Mouse (Mus musculus): ENCODE measurements around the gene Triap1. TPM values are rescaled to one million over a fixed set of nuclear protein-coding genes. Genes with fewer than 3 reads are reported as not detected.

Triap1 gene
- total and polyA plus RNA-seq, 3 experiments, result 59.2 to 63.2 TPM; not detected in 1

DNA sequence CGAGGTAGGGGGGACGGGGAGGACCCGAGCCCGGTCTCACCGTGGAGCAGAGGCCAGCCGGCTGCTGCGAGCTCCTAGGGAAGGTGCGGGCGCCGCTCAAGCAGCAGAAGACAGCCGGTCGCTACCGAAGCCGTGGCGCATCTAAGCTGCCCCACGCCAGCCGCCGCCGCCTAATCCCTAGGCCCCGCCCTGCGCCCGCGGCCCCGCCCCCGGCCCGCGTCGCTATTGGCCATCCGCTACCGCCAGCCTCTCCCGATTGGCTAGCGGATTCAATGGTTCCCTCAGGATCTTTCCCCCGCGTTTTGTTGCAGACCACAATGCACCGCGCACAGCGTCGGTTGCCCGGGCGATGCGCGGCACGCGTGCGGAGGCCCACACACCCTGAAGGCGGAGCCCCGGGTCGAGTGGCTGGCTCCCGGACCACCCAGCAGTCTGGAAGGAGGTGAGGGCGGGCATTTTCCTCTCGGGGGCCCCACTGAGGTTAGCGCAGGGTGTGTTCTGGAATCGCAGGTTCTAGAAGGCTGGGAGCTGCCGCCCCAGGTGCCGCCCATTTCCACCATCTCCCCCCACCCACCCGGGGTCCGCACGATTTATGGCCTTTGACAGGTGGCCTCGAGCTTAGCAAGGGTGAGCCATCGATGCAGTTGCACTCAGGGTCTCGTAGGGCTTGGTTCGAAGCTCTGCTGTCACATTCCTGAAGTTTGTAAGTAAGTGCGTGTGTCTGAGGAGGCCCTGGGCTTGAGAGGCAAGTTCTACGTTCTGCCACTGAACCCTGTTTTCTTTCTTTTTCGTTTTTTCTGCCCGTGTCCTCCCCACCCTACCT is 40.0 kb upstream of the Triap1 start, which contains the start of gene Dynll1 (continued):
- TF ChIP-seq EP300 (IDR thresholded peaks at IDR 0.05; ENCODE audit: low read depth in 1 of 2, low read length in 2 of 2) (peak in 1 of 2 experiments; percentile 1; a peak in 1 of 4 replicates), NRF1 (IDR thresholded peaks at IDR 0.05; ENCODE audit: insufficient read depth, low read depth, low read length, poor library complexity, severe bottlenecking) (peak; percentile 59; the same call in 1 of the 2 replicates), RAD21 (IDR thresholded peaks at IDR 0.05; ENCODE audit: low read depth, low read length) (no peak), POLR2AphosphoS5 (IDR thresholded peaks at IDR 0.05; ENCODE audit: borderline replicate concordance, low read depth, low read length) (0 out of 2 replicates have a peak, but pooled peaks have one; percentile 58)

DNA sequence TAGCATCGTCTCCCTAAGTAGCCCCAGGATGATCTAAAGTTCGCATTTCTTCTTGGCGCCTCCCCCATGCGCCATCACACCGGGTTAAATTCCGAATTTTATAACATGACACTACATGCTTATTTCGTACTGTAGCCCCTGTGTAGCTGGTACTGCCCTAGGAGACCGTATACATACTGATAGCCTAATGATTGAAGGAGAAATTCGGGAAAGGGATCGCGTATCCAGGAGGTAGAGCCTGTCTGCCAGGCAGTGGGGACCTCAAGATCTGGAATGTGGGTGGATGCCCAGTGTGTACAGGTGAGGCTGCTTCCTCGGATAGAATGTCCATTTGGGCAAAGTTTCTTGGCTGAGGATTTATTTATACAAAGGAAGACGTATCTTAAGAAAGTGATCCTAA is 39.4 kb upstream of the Triap1 start:
- H3K9me3 ChIP-seq (replicated peaks; ENCODE audit: insufficient read depth, low read length), result no peaks in the 10 kb centered on the region
- peaks cover 0 to 11% of the 10 kb centered on the region in 2 experiments; a peak in 3 of 4 replicates for H3K4me1 ChIP-seq (ENCODE audit: control insufficient read depth in 1 of 2, insufficient read depth in 2 of 2, low read length in 2 of 2)
- H3K27me3 ChIP-seq (ENCODE audit: control insufficient read depth in 1 of 2, insufficient read depth in 2 of 2, low read length in 2 of 2), result no peaks in the 10 kb centered on the region
- H3K79me2 ChIP-seq (ENCODE audit: control insufficient read depth, insufficient read depth, low read length, poor library complexity), result peaks cover 20% of the 10 kb centered on the region
- H3K36me3 ChIP-seq (ENCODE audit: control insufficient read depth in 1 of 2, insufficient read depth in 2 of 2, low read length in 2 of 2), result peaks cover 15 to 19% of the 10 kb centered on the region in 2 experiments
- H3K9ac ChIP-seq (ENCODE audit: control insufficient read depth, low read depth, low read length, poor library complexity, severe bottlenecking), result peak overlapping the region; percentile 79
- DNase-seq (ENCODE audit: low read depth, low spot score), result no peak
- peak overlapping the region; percentile 65 for H3K27ac ChIP-seq (ENCODE audit: control insufficient read depth, low read depth, low read length)
- peak overlapping the region; percentile 70 to 72 for H3K4me3 ChIP-seq (ENCODE audit: control insufficient read depth in 1 of 2, insufficient read depth in 1 of 2, low read depth in 2 of 2, low read length in 2 of 2)
- no peak for TF ChIP-seq ZNF384 (IDR thresholded peaks at IDR 0.05; ENCODE audit: low read depth, low read length)
- no peak for TF ChIP-seq MAX (IDR thresholded peaks at IDR 0.05; ENCODE audit: low read length)
- TF ChIP-seq POLR2AphosphoS2 (IDR thresholded peaks at IDR 0.05; ENCODE audit: low read length), result no peak
- no peak for TF ChIP-seq RAD21 (IDR thresholded peaks at IDR 0.05; ENCODE audit: low read depth, low read length)
- TF ChIP-seq UBTF (IDR thresholded peaks at IDR 0.05; ENCODE audit: borderline replicate concordance, insufficient read depth, low read depth, low read length), result no peak
- no peak for TF ChIP-seq GATA1 (IDR thresholded peaks at IDR 0.05; ENCODE audit: low read depth, low read length)
- TF ChIP-seq JUND (IDR thresholded peaks at IDR 0.05; ENCODE audit: low read depth, low read length), result no peak
- TF ChIP-seq TAL1 (IDR thresholded peaks at IDR 0.05; ENCODE audit: low read length), result no peak
- TF ChIP-seq MYC (IDR thresholded peaks at IDR 0.05; ENCODE audit: low read depth, low read length), result no peak
- no peak for TF ChIP-seq EP300 (IDR thresholded peaks at IDR 0.05; ENCODE audit: low read depth in 1 of 2, low read length in 2 of 2)
- TF ChIP-seq CTCF (IDR thresholded peaks at IDR 0.05 in 2 of 3, conservative IDR thresholded peaks at IDR 0.05 in 1 of 3; ENCODE audit: control insufficient read depth in 1 of 3, insufficient read depth in 1 of 3, low read depth in 2 of 3, low read length in 3 of 3, poor library complexity in 1 of 3, severe bottlenecking in 1 of 3), result no peak
- TF ChIP-seq TCF12 (IDR thresholded peaks at IDR 0.05; ENCODE audit: low read depth, low read length), result no peak
- no peak for TF ChIP-seq CHD2 (IDR thresholded peaks at IDR 0.05; ENCODE audit: low read length)
- TF ChIP-seq GABPA (IDR thresholded peaks at IDR 0.05; ENCODE audit: low read depth, low read length), result no peak
- no peak for TF ChIP-seq ZC3H11A (IDR thresholded peaks at IDR 0.05; ENCODE audit: low read depth, low read length)
- TF ChIP-seq USF1 (IDR thresholded peaks at IDR 0.05; ENCODE audit: low read depth, low read length), result no peak
- TF ChIP-seq NELFE (IDR thresholded peaks at IDR 0.05; ENCODE audit: low read depth, low read length), result no peak
- TF ChIP-seq MYB (IDR thresholded peaks at IDR 0.05; ENCODE audit: low read depth, low read length), result no peak
- TF ChIP-seq NRF1 (IDR thresholded peaks at IDR 0.05; ENCODE audit: insufficient read depth, low read depth, low read length, poor library complexity, severe bottlenecking), result no peak
- TF ChIP-seq HCFC1 (IDR thresholded peaks at IDR 0.05; ENCODE audit: low read depth, low read length), result no peak
